Mouse (Mus musculus) A20 (cell line): ENCODE data around the gene Sh3bp2.

Source experiments
- DNase-seq: peaks from one replicate; pipeline ENCODE4 v3.0.0-alpha.2; 2011; ENCODE audit warnings: low read depth, low spot score

The Sh3bp2 gene

GRCm38 (mm10) chr5:34526477-34526775 lies 788 bp downstream of the Sh3bp2 start:
- no peak for DNase-seq

- no peak for DNase-seq
Measured at GRCm38 (mm10) chr5:34527352-34527751, 1.7 kb downstream of the Sh3bp2 start.

- no peak for DNase-seq
Measured at GRCm38 (mm10) chr5:34528724-34529123, 3.1 kb downstream of the Sh3bp2 start.

- DNase-seq: no peak
Measured at GRCm38 (mm10) chr5:34530116-34530515, 4.5 kb downstream of the Sh3bp2 start.

- no peak for DNase-seq
Measured at GRCm38 (mm10) chr5:34530687-34531086, 5.0 kb downstream of the Sh3bp2 start.

GRCm38 (mm10) chr5:34533066-34533465 lies 7.4 kb downstream of the Sh3bp2 start:
- no peak for DNase-seq

GRCm38 (mm10) chr5:34533820-34534219 lies 8.2 kb downstream of the Sh3bp2 start:
- no peak for DNase-seq

- no peak for DNase-seq
Measured at GRCm38 (mm10) chr5:34534776-34535581, 9.3 kb downstream of the Sh3bp2 start.

GRCm38 (mm10) chr5:34535831-34536230 lies 10.2 kb downstream of the Sh3bp2 start:
- no peak for DNase-seq

- no peak for DNase-seq
Measured at GRCm38 (mm10) chr5:34538079-34538478, 12.4 kb downstream of the Sh3bp2 start.

- peak; percentile 57 for DNase-seq
Measured at GRCm38 (mm10) chr5:34538527-34538926, 12.9 kb downstream of the Sh3bp2 start.

GRCm38 (mm10) chr5:34539121-34539520 lies 13.5 kb downstream of the Sh3bp2 start:
- no peak for DNase-seq

- DNase-seq: no peak
Measured at GRCm38 (mm10) chr5:34542166-34542565, 16.5 kb downstream of the Sh3bp2 start.

GRCm38 (mm10) chr5:34543114-34543513 lies 17.5 kb downstream of the Sh3bp2 start:
- DNase-seq: no peak

- peak; percentile 62 for DNase-seq
Measured at GRCm38 (mm10) chr5:34547410-34547809, 21.8 kb downstream of the Sh3bp2 start.

- DNase-seq: no peak
Measured at GRCm38 (mm10) chr5:34549135-34549482, 23.5 kb downstream of the Sh3bp2 start.

GRCm38 (mm10) chr5:34549483-34550221 lies 24.0 kb downstream of the Sh3bp2 start:
- DNase-seq: peak; percentile 51

- no peak for DNase-seq
Measured at GRCm38 (mm10) chr5:34550251-34550650, 24.6 kb downstream of the Sh3bp2 start.

GRCm38 (mm10) chr5:34551821-34552220 lies 26.2 kb downstream of the Sh3bp2 start:
- DNase-seq: no peak

- no peak for DNase-seq
Measured at GRCm38 (mm10) chr5:34563854-34564253, 38.2 kb downstream of the Sh3bp2 start.

GRCm38 (mm10) chr5:34564291-34564690 lies 38.7 kb downstream of the Sh3bp2 start:
- DNase-seq: no peak

GRCm38 (mm10) chr5:34565545-34566283 lies 40.1 kb downstream of the Sh3bp2 start:
- no peak for DNase-seq
